Mouse (Mus musculus) CD4-positive, CD25-positive, alpha-beta regulatory T cell, adult 4 months (primary cell): ENCODE data around the gene Gm3159. TPM values are rescaled to one million over a fixed set of nuclear protein-coding genes. Genes with fewer than 3 reads are reported as not detected.
"Not testable (repeated sequence)": the region's sequence is repeated elsewhere in the genome, so short reads cannot be mapped to it uniquely, and the experiment has no call there.

Experiments
- ATAC-seq: one replicate; pipeline ENCODE4 v1.8.0; 2017
- polyA plus RNA-seq, 2 experiments: library from polyadenylated mRNA; unstranded; fragments of 100-300 nt; shearing (Covaris generic); gene quantifications; one replicate each; pipeline ENCODE4 v1.2.1; 2017

Gene Gm3159
- not detected for polyA plus RNA-seq

GRCm38 (mm10) chr14:4397226-4397625 is at the start of gene Gm3159:
TSS of gene Gm3159 (plus strand) at chr14:4397526.
- ATAC-seq, result not testable (repeated sequence)

GRCm38 (mm10) chr14:4368991-4369390 is 28.3 kb upstream of the Gm3159 start:
- not testable (repeated sequence) for ATAC-seq

- ATAC-seq, result not testable (repeated sequence)
These were observed 27.6 kb upstream of the Gm3159 start for GRCm38 (mm10) chr14:4369691-4370090.

GRCm38 (mm10) chr14:4377871-4378270 is 19.5 kb upstream of the Gm3159 start:
- not testable (repeated sequence) for ATAC-seq

GRCm38 (mm10) chr14:4385606-4386005 is 11.7 kb upstream of the Gm3159 start:
- ATAC-seq, result not testable (repeated sequence)

DNA sequence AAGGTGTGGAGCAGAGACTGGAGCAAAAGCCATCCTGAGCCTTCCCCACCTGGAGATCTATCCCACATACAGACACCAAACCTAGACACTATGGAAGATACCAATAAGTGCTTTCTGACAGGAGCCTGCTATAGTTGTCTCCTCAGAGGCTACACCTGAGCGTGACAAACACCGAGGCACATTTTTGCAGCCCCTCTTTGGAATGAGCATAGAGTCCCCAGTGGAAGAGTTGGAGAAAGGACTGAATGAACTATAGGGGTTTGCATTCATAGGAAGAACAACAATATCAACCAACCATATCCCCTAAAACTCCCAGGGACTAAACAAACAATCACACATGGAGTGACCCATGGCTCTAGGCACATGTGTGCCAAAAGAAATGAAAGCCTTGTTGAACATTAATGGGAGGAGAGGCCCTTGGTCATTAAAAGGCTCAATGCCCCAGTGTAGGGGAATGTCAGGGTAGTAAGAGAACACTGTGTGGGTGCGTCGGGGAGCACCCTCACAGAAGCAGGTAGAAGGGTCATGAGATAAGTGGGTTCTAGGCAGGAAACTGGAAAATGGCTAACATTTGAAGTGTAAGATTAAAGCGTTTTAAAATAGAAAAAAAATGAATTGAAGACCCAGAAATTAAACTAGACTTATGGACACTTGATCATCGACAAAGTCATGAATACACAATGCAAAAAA is 4.3 kb upstream of the Gm3159 start:
- not testable (repeated sequence) for ATAC-seq

- not testable (repeated sequence) for ATAC-seq
These were observed 1.3 kb downstream of the Gm3159 start for GRCm38 (mm10) chr14:4398624-4399023.

- ATAC-seq, result not testable (repeated sequence)
These were observed 2.9 kb downstream of the Gm3159 start for GRCm38 (mm10) chr14:4400115-4400789.

- ATAC-seq, result not testable (repeated sequence)
These were observed 3.9 kb downstream of the Gm3159 start for GRCm38 (mm10) chr14:4401245-4401644.

GRCm38 (mm10) chr14:4403840-4404239 is 6.5 kb downstream of the Gm3159 start:
- ATAC-seq, result not testable (repeated sequence)

- not testable (repeated sequence) for ATAC-seq
These were observed 12.6 kb downstream of the Gm3159 start for GRCm38 (mm10) chr14:4409939-4410338.

DNA sequence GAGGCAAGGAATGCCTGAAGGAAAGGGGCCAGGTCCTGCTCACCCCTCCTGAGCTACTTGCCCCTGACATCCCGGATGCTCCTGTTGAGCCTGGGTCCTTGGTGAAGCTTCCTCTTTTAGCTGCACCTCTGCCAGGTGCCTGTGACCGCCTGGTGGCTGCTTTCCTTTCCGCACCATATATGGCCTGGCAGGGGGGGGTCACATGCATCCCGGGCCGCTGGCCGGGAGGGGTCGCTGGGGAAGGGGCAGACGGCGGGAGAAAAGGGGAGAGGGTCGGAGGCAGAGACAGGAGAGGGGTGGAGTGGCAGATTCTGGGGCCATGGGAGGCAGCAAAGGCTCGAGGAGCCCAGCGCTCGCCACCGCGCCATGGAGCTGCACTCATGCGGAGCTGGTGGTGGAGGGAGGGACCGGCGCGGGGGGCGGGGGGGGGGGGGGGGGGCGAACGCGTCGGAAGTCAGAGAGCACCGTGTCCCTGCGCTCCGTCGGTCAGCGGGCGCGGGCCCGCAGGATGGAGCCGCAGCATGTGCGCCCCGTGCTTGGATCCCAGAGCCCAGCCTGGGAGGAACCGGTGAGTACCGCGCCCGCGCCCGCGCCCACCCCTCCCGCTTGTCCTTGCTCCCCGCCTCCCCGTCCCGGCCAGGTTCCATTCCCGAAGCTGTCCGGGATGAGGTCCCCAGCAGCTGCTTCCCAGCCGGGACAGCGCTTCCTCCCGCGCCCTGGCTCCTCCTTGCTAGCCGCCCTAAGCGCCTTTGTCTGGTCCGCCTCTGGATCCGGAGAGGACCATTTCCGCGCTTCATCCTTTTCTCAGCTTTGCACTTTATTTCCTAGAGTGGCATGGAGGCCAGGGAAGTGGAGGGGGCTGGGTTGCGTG is 17.9 kb downstream of the Gm3159 start, which contains the start of gene Gm3164:
Gm3164 (plus strand) TSS at position 484 of the 871 bp plus-strand sequence.
- ATAC-seq, result not testable (repeated sequence)

GRCm38 (mm10) chr14:4430692-4431091 is 33.4 kb downstream of the Gm3159 start, which contains the start of gene Gm3173:
TSS of gene Gm3173 (plus strand) at chr14:4430992.
- not testable (repeated sequence) for ATAC-seq

Other genes starting within 250 kb of the Gm3159 start
- not detected for gene Gm3127, start 232.5 kb upstream of the Gm3159 start, polyA plus RNA-seq
- 1 to 10 TPM; 2.0 to 3.4 TPM for gene Gm2974, start 214.9 kb upstream of the Gm3159 start, polyA plus RNA-seq
- not detected for gene Gm3138, start 147.9 kb upstream of the Gm3159 start, polyA plus RNA-seq
- not detected for gene Gm3149, start 80.2 kb upstream of the Gm3159 start, polyA plus RNA-seq
- 10 to 100 TPM in 1 of 2 experiments, 1 to 10 TPM in 1; 5.8 to 12.6 TPM for gene 2610042L04Rik, start 62.8 kb upstream of the Gm3159 start, polyA plus RNA-seq
- 1 to 10 TPM; 4.2 to 6.2 TPM for gene Gm3164, start 17.9 kb downstream of the Gm3159 start, polyA plus RNA-seq
- not detected for gene Gm3173, start 33.5 kb downstream of the Gm3159 start, polyA plus RNA-seq
- not detected for gene Gm3182, start 84.2 kb downstream of the Gm3159 start, polyA plus RNA-seq
- gene Gm3047, start 157.9 kb downstream of the Gm3159 start, polyA plus RNA-seq, result not detected
- not detected for gene Gm8159, start 234.8 kb downstream of the Gm3159 start, polyA plus RNA-seq